Mouse (Mus musculus) testis, adult 2 months (tissue): Measurements from ENCODE around the gene Gm20425. TPM values are rescaled to one million over a fixed set of nuclear protein-coding genes. Genes with fewer than 3 reads are reported as not detected.

ENCODE experiments used
- H3K27ac ChIP-seq: fragments of 200-500 bp; 2 replicates; pipeline ENCODE4 v1.5.1; 2012; ENCODE audit warnings: low read depth, low read length; ENCODE audit not compliant: control insufficient read depth, insufficient read depth
- H3K27me3 ChIP-seq: fragments of 200-500 bp; 2 replicates; pipeline ENCODE4 v1.6.1; 2012; ENCODE audit warnings: mild to moderate bottlenecking, low read length, moderate library complexity; ENCODE audit not compliant: control insufficient read depth, insufficient read depth
- H3K36me3 ChIP-seq: fragments of 200-500 bp; 2 replicates; pipeline ENCODE4 v1.6.1; 2012; ENCODE audit warnings: mild to moderate bottlenecking, low read length; ENCODE audit not compliant: control insufficient read depth, insufficient read depth
- H3K4me1 ChIP-seq: fragments of 200-500 bp; 2 replicates; pipeline ENCODE4 v1.6.1; 2012; ENCODE audit warnings: low read length; ENCODE audit not compliant: control insufficient read depth, insufficient read depth
- H3K4me3 ChIP-seq: fragments of 200-500 bp; 2 replicates; pipeline ENCODE4 v1.5.1; 2012; ENCODE audit warnings: low read depth, mild to moderate bottlenecking, low read length, moderate library complexity, mixed read lengths; ENCODE audit not compliant: control insufficient read depth
- CTCF ChIP-seq: fragments of 200-500 bp; IDR thresholded peaks from 2 replicates; pipeline ENCODE4 v1.5.1; 2012; ENCODE audit warnings: low read depth, mild to moderate bottlenecking, inconsistent platforms, low read length, moderate library complexity; ENCODE audit not compliant: control insufficient read depth, insufficient read depth, insufficient replicate concordance
- POLR2A ChIP-seq: fragments of 200-500 bp; IDR thresholded peaks from 2 replicates; pipeline ENCODE4 v1.6.1; 2012; ENCODE audit warnings: low read depth, mild to moderate bottlenecking, inconsistent platforms, low read length, moderate library complexity; ENCODE audit not compliant: control insufficient read depth
- polyA plus RNA-seq: library from polyadenylated mRNA; depleted of rRNA; stranded (reverse); fragments of >200 nt; gene quantifications from 2 replicates; pipeline ENCODE4 v1.2.3, GENCODE M21; 2012

The Gm20425 gene
- polyA plus RNA-seq, 1 experiment = 4.7 TPM

DNA sequence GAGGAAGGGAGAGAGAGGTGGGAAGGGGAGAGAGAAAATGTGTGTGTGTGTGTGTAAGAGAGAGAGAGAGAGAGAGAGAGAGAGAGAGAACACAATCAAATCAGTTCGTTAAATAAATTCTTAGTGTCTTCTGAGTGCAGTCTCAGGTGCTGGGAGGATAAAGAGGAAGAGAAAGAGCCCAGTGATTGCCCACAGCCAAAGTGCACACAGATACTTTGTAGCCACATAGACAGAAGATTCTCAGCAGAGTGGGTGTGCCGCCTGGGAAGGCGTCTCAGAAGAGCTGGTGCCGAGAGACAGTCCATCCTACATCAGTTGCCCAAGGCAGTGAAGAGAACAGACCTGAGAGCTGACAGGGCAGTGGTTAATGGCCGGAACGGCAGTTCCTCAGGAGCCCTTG lies 15.8 kb downstream of the Gm20425 start:
- TF ChIP-seq CTCF = no peak
- TF ChIP-seq POLR2A = no peak
- H3K27ac ChIP-seq = no peak overlapping the region
- no peaks in the 10 kb centered on the region; the same call in none of the 2 replicates for H3K4me1 ChIP-seq
- no peak overlapping the region for H3K4me3 ChIP-seq
- no peaks in the 10 kb centered on the region for H3K36me3 ChIP-seq
- no peaks in the 10 kb centered on the region for H3K27me3 ChIP-seq

DNA sequence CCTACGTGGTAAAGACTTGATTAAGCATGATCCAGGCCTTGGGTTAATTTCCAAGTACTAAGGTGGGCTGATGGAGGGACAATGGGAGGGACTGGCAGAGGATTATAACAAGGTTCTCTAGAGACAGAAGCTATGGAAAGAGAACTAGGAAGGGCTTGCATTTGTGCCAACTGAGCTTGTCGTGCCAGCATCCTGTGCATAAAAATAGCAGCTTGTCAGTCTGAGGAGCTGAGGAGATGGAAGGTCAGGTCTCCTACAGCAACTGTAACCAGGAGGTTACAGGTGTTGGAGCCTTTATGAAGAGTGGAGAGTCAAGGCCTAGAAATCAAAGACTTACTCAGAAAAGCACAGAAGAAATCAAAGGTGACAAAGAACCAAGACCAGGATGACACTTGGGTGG lies 16.5 kb downstream of the Gm20425 start:
- Histone ChIP-seq H3K27me3 (no peaks in the 10 kb centered on the region), H3K27ac (no peak overlapping the region), H3K4me3 (no peak overlapping the region), H3K4me1 (no peaks in the 10 kb centered on the region; the same call in none of the 2 replicates), H3K36me3 (no peaks in the 10 kb centered on the region)
- no peak for TF ChIP-seq CTCF
- no peak for TF ChIP-seq POLR2A

DNA sequence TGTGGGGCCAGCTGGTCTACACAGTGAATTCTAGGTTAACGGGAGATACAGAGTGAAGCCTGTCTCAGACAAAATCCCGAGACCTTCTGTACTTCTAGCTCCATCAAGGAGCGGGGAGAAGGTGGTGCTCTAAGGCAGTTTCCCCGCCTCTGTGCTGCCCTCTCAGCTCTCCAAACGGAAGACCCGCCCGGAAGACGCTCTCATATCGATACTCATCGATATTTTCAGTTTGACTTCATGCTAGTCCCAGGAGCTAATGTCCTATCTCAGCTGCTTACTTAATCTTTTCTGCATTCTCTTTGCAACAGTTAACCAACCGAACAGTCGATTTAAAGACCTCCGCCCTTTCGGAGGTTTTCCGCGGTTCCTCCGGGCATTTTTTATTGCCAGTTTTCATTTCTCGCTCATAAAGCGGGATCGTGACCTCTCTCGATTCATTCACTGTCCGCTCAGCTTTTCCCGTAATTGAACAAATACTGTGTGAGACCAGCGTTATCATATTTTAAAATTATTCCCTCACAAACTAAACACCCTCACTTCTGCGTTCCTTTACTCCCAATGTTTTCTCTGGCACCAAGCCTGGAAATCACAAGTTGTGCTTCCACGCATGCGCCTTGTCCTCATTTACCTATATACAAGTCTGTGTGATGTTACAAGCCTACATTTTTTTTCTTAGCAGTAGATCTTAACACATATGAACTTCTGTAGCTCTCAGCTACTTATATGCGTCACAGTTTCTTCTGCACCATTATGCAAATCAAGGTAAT lies 17.3 kb downstream of the Gm20425 start:
- Histone ChIP-seq H3K4me3 (peak overlapping the region; percentile 40), H3K27ac (no peak overlapping the region), H3K36me3 (no peaks in the 10 kb centered on the region), H3K27me3 (no peaks in the 10 kb centered on the region), H3K4me1 (no peaks in the 10 kb centered on the region; the same call in none of the 2 replicates)
- TF ChIP-seq POLR2A (no peak), CTCF (no peak)

GRCm38 (mm10) chr9:103208802-103209423 lies 21.2 kb downstream of the Gm20425 start:
- no peak for TF ChIP-seq CTCF
- no peak for TF ChIP-seq POLR2A
- Histone ChIP-seq H3K4me1 (no peaks in the 10 kb centered on the region; the same call in 1 of the 2 replicates), H3K36me3 (no peaks in the 10 kb centered on the region), H3K27ac (no peak overlapping the region), H3K4me3 (no peak overlapping the region), H3K27me3 (no peaks in the 10 kb centered on the region)

DNA sequence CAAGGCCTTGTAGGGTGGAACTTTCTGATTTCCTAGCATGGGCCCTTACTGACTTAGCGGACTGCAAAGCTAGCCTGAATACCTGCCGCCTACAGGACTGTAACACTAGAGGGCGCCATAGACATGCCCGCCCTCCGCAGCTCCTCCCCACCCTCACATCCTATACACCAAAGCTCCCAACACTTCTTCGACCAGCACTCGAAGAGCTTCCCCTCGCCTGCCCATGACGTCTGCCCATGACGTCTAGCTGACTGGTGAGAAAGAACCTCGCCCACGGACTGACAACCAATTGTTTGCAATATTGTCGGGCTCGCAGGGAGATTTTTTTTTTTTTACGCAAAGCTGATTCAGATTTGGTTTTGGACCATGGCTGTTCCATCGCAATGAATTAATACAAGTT lies 22.3 kb downstream of the Gm20425 start:
- peak overlapping the region; percentile 58; the same call in 1 of the 2 replicates for H3K4me3 ChIP-seq
- TF ChIP-seq POLR2A (no peak), CTCF (peak; percentile 97)
- no peaks in the 10 kb centered on the region for H3K4me1 ChIP-seq
- H3K27me3 ChIP-seq = no peaks in the 10 kb centered on the region
- no peak overlapping the region for H3K27ac ChIP-seq
- no peaks in the 10 kb centered on the region for H3K36me3 ChIP-seq

DNA sequence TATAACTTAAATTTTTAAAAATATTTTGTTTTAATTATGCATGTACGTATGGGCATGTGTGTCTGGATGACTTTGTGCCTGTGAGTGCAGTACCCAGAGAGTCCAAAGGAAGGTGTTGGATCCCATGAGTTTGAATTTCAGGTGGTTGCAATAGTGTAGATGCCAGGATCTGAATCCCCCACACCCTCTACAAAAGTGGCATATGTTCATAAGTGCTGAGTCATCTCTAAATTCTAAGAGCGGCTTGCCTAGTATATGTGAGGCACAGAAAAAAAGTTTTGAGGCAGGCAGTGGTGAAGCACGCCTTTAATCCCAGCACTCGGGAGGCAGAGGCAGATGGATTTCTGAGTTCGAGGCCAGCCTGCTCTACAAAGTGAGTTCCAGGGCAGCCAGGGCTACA lies 24.3 kb downstream of the Gm20425 start:
- TF ChIP-seq CTCF (no peak), POLR2A (no peak)
- H3K27ac ChIP-seq = no peak overlapping the region
- no peaks in the 10 kb centered on the region for H3K4me1 ChIP-seq

GRCm38 (mm10) chr9:103201561-103202260 lies 28.4 kb downstream of the Gm20425 start, which contains the start of gene Srprb:
TSS of gene Srprb (minus strand) at chr9:103202137.
- TF ChIP-seq POLR2A = peak; percentile 87
- TF ChIP-seq CTCF = no peak
- Histone ChIP-seq H3K4me1 (no peaks in the 10 kb centered on the region), H3K27ac (peak within 1 kb of the TSS; percentile 54), H3K36me3 (peaks cover 3% of the 10 kb centered on the region), H3K27me3 (no peaks in the 10 kb centered on the region), H3K4me3 (peak within 1 kb of the TSS; percentile 97)

More for the DNA sequence above, 24.3 kb downstream of the Gm20425 start:
- Histone ChIP-seq H3K36me3 (no peaks in the 10 kb centered on the region), H3K4me3 (no peak overlapping the region), H3K27me3 (no peaks in the 10 kb centered on the region)
